ENCODE assay signal across 8 mouse cellular contexts in genomic region chr2:114013295-114013771, GRCm38 (mm10). TPM values are rescaled to one million over a fixed set of nuclear protein-coding genes. Genes with fewer than 3 reads are reported as not detected.
DNase-seq lines count a peak whose midpoint lies in the region; ATAC-seq and TF ChIP-seq lines count a peak whose summit lies in the region.

TSS of gene Gjd2 (minus strand) at chr2:114013619.

- H3K4me3 ChIP-seq in gastrocnemius, adult 2 months, result peak within 1 kb of the TSS; percentile 67
- peak within 1 kb of the TSS; percentile 49 for H3K4me3 ChIP-seq in heart, embryonic 14.5 days (ENCODE audit: control insufficient read depth in 1 of 2, insufficient read depth in 1 of 2, low read depth in 1 of 2, low read length in 2 of 2)
- peak within 1 kb of the TSS; percentile 35 for H3K4me3 ChIP-seq in liver, embryonic 12.5 days
- H3K4me3 ChIP-seq in stomach, embryonic 16.5 days (replicated peaks; ENCODE audit: low read length), result peak within 1 kb of the TSS; percentile 44

- H3K36me3 ChIP-seq in heart, embryonic 14.5 days (ENCODE audit: control insufficient read depth, insufficient read depth, low read length), result no peaks in the 10 kb centered on the region
- no peaks in the 10 kb centered on the region for H3K36me3 ChIP-seq in liver, embryonic 12.5 days
- no peaks in the 10 kb centered on the region for H3K36me3 ChIP-seq in stomach, embryonic 16.5 days (ENCODE audit: control insufficient read depth, insufficient read depth, low read length)

- no peaks in the 10 kb centered on the region for H3K9me3 ChIP-seq in heart, embryonic 14.5 days (ENCODE audit: control insufficient read depth, low read length)
- H3K9me3 ChIP-seq in liver, embryonic 12.5 days (replicated peaks), result no peaks in the 10 kb centered on the region
- no peaks in the 10 kb centered on the region for H3K9me3 ChIP-seq in stomach, embryonic 16.5 days (replicated peaks; ENCODE audit: control insufficient read depth, low read length)

- no peak within 1 kb of the TSS for H3K27ac ChIP-seq in gastrocnemius, adult 2 months
- no peak within 1 kb of the TSS for H3K27ac ChIP-seq in heart, embryonic 14.5 days (replicated peaks in 1 of 2; ENCODE audit: control insufficient read depth in 1 of 2, insufficient read depth in 1 of 2, low read depth in 2 of 2, low read length in 2 of 2)
- no peak within 1 kb of the TSS for H3K27ac ChIP-seq in liver, embryonic 12.5 days
- no peak within 1 kb of the TSS for H3K27ac ChIP-seq in stomach, embryonic 16.5 days (ENCODE audit: low read length)

- no peak for TF ChIP-seq CTCF in gastrocnemius, adult 2 months (IDR thresholded peaks at IDR 0.05)

- peak within 1 kb of the TSS; percentile 91 for H3K4me2 ChIP-seq in heart, embryonic 14.5 days (ENCODE audit: low read length)
- peak within 1 kb of the TSS; percentile 62 for H3K4me2 ChIP-seq in liver, embryonic 12.5 days
- peak within 1 kb of the TSS; percentile 62 for H3K4me2 ChIP-seq in stomach, embryonic 16.5 days (ENCODE audit: low read depth, low read length)

- H3K4me1 ChIP-seq in heart, embryonic 14.5 days (ENCODE audit: control insufficient read depth in 2 of 2, insufficient read depth in 2 of 2, low read length in 2 of 2), result peaks cover 0 to 12% of the 10 kb centered on the region in 2 experiments; a peak in 1 of 4 replicates
- no peaks in the 10 kb centered on the region for H3K4me1 ChIP-seq in liver, embryonic 12.5 days
- peaks cover 5% of the 10 kb centered on the region; the same call in 1 of the 2 replicates for H3K4me1 ChIP-seq in stomach, embryonic 16.5 days (ENCODE audit: control insufficient read depth, insufficient read depth, low read length)

- no peak within 1 kb of the TSS; the same call in 1 of the 2 replicates for H3K9ac ChIP-seq in heart, embryonic 14.5 days (ENCODE audit: low read length)
- H3K9ac ChIP-seq in liver, embryonic 12.5 days, result no peak within 1 kb of the TSS
- H3K9ac ChIP-seq in stomach, embryonic 16.5 days (ENCODE audit: low read length), result no peak within 1 kb of the TSS

- intact Hi-C loops in gastrocnemius, adult 2 months (cut with DNase I), result no loop called here
- intact Hi-C loops in gastrocnemius, postnatal 36 days (cut with DNase I), result no loop called here

- peaks cover 52% of the 10 kb centered on the region for H3K27me3 ChIP-seq in heart, embryonic 14.5 days (ENCODE audit: control insufficient read depth, insufficient read depth, low read length)
- peaks cover 57% of the 10 kb centered on the region for H3K27me3 ChIP-seq in liver, embryonic 12.5 days (replicated peaks)
- H3K27me3 ChIP-seq in stomach, embryonic 16.5 days (ENCODE audit: control insufficient read depth, insufficient read depth, low read length), result peaks cover 32% of the 10 kb centered on the region

- WGBS in heart, embryonic 14.5 days, result under 1% methylated on average over 60 of the region's 60 CpGs
- WGBS in liver, embryonic 12.5 days (ENCODE audit: insufficient replicate concordance), result 2% methylated on average over 60 of the region's 60 CpGs
- under 1% methylated on average over 60 of the region's 60 CpGs for WGBS in stomach, embryonic 16.5 days

- no peak for ATAC-seq in heart, embryonic 14.5 days (ENCODE audit: insufficient number of reproducible peaks, insufficient read depth, low FRiP score, low read depth)
- ATAC-seq in liver, embryonic 12.5 days, result no peak
- ATAC-seq in stomach, embryonic 16.5 days (ENCODE audit: insufficient read depth, low FRiP score), result peak; percentile 44; the same call in 1 of the 2 replicates

- DNase-seq in gastrocnemius, adult 2 months, result peak; percentile 16
- DNase-seq in gastrocnemius, postnatal 36 days, result no peak
- DNase-seq in thymus, postnatal 4 days, result peak; percentile 12
- no peak for DNase-seq in thymus, postnatal 14 days
- DNase-seq in layer of hippocampus, postnatal 36 days, result no peak

RNA-seq across cellular contexts. Expression of gene Gjd2, which starts in this region (rescaled TPM):
- not detected for total RNA-seq in gastrocnemius, adult 2 months (2021)
- not detected for total RNA-seq in gastrocnemius, postnatal 36 days (2021)
- not detected in 2 replicates for polyA plus RNA-seq in heart, embryonic 14.5 days (2014; fragmentation: Nextera tagmentation; extraction: Ambion mirVana)
- polyA plus RNA-seq in liver, embryonic 12.5 days (2016; fragmentation: Nextera tagmentation; extraction: Ambion mirVana), result 0.04 TPM in 1 of 2 replicates, not detected in the other
- 0.65 and 0.80 TPM in 2 replicates for polyA plus RNA-seq in stomach, embryonic 16.5 days (2015; fragmentation: Nextera tagmentation; extraction: Ambion mirVana)
- 1 to 10 TPM; 5.2 to 6.6 TPM for total RNA-seq in layer of hippocampus, postnatal 36 days (2021)

Comparison
In these comparisons a context has a peak if more than half of its experiments do, and no peak if none do; other contexts are left out.
1. RNA of gene Gjd2 (total RNA-seq): 5.2 to 6.6 TPM in layer of hippocampus, postnatal 36 days; not detected in gastrocnemius, adult 2 months and not detected in gastrocnemius, postnatal 36 days; every median in the first group is over 4 times any median in the second.
2. Peak in DNase-seq and H3K4me3 ChIP-seq in gastrocnemius, adult 2 months; RNA of the gene not detected or under 1 TPM.
3. Peak in ATAC-seq, H3K4me3 ChIP-seq and H3K4me2 ChIP-seq in stomach, embryonic 16.5 days; RNA of the gene not detected or under 1 TPM.
4. Peak in every context shown above with its lines, with median percentiles within 50 percentile points of each other: H3K4me3 ChIP-seq and H3K4me2 ChIP-seq.